Mouse (Mus musculus) forebrain, embryonic 10.5 days (tissue): Measurements from ENCODE around the gene Ano4. TPM values are rescaled to one million over a fixed set of nuclear protein-coding genes. Genes with fewer than 3 reads are reported as not detected.
"Not testable (repeated sequence)": the region's sequence is repeated elsewhere in the genome, so short reads cannot be mapped to it uniquely, and the experiment has no call there.

Experiments used
- DNase-seq: peaks from one replicate; pipeline ENCODE4 v3.0.0-alpha.2; 2017; ENCODE audit warnings: low spot score; ENCODE audit errors: extremely low spot score
- H3K27ac ChIP-seq: fragments of 300-500 bp; sonication (generic); 2 replicates; pipeline ENCODE4 v1.5.1; 2016; ENCODE audit warnings: mild to moderate bottlenecking
- H3K27me3 ChIP-seq: fragments of 300-500 bp; sonication (generic); 2 replicates; pipeline ENCODE4 v1.6.1; 2016; ENCODE audit warnings: mild to moderate bottlenecking; ENCODE audit not compliant: poor library complexity, severe bottlenecking
- H3K36me3 ChIP-seq: fragments of 300-500 bp; sonication (generic); replicated peaks from 2 replicates; pipeline ENCODE4 v1.6.1; 2016; ENCODE audit warnings: mild to moderate bottlenecking, moderate library complexity
- H3K4me1 ChIP-seq: fragments of 300-500 bp; sonication (generic); 2 replicates; pipeline ENCODE4 v1.6.1; 2016
- H3K4me3 ChIP-seq: fragments of 300-500 bp; sonication (generic); 2 replicates; pipeline ENCODE4 v1.5.1; 2016; ENCODE audit warnings: mild to moderate bottlenecking, moderate library complexity
- H3K9me3 ChIP-seq: fragments of 300-500 bp; sonication (generic); 2 replicates; pipeline ENCODE4 v1.6.1; 2016; ENCODE audit warnings: mild to moderate bottlenecking, moderate library complexity
- WGBS: fragments of 180-500 bp; shearing (Covaris S2); methylation state at CpG from one replicate; pipeline ENCODE4 v1.1.7; 2016; 5-methylcytosine and 5-hydroxymethylcytosine counted together
- polyA plus RNA-seq: library from polyadenylated mRNA; unstranded; fragments of >200 nt; fragmentation: Nextera tagmentation; extraction: Ambion mirVana; gene quantifications from 2 replicates; pipeline ENCODE4 v1.2.1, GENCODE M21; 2016

Gene Ano4
- polyA plus RNA-seq, 1 experiment from 2014 or later = 0.41 TPM

- 81% methylated on average over 4 of the region's 4 CpGs for WGBS
- Histone ChIP-seq H3K4me3 (no peak overlapping the region), H3K9me3 (no peaks in the 10 kb centered on the region), H3K27ac (no peak overlapping the region), H3K27me3 (no peaks in the 10 kb centered on the region), H3K36me3 (no peaks in the 10 kb centered on the region), H3K4me1 (no peaks in the 10 kb centered on the region)
- DNase-seq = no peak
Measured at GRCm38 (mm10) chr10:89098183-89098582, 246.4 kb downstream of the Ano4 start.

DNA sequence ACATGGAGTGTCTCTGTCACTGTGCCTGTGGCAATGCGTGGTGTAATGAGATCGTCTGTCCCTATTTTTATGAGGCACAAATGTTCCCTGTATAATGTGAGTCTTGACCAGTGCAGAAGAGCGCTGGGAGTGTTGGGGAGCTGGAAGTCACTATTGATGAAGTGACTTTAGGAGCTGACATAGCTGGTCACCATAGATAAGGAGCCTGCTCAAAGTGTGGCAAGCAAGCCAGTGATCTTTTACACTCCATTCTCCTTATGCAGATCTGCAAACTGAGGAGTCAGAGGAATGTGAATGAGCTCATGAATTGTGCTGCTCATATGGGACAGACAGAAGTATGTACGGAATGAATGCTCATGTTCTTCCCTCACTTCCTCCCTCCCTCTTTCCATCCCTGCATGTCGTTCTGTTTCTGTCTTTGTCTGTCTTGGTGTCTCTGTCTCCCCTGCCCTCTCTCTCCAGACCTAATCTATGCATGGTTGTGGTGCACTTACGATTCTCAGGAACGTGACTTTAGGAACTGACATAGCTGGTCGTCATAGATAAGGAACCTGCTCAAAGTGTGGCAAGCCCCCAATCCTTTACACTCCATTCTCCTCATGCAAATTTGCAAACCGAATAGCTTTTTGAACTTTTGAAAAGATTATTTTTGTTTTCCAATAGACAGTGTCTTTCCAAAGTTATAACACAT, 252.1 kb downstream of the Ano4 start:
- no peaks in the 10 kb centered on the region for H3K36me3 ChIP-seq
- no peak overlapping the region for H3K27ac ChIP-seq
- H3K4me3 ChIP-seq = no peak overlapping the region
- no peaks in the 10 kb centered on the region for H3K4me1 ChIP-seq
- DNase-seq = no peak
- H3K9me3 ChIP-seq = no peaks in the 10 kb centered on the region
- H3K27me3 ChIP-seq = no peaks in the 10 kb centered on the region
- WGBS = 82% methylated on average over 9 of the region's 9 CpGs

GRCm38 (mm10) chr10:89077447-89077846, 267.1 kb downstream of the Ano4 start:
- 92% methylated on average over 5 of the region's 5 CpGs for WGBS
- no peaks in the 10 kb centered on the region for H3K27me3 ChIP-seq
- no peaks in the 10 kb centered on the region for H3K4me1 ChIP-seq
- no peak overlapping the region for H3K27ac ChIP-seq
- no peaks in the 10 kb centered on the region for H3K36me3 ChIP-seq
- no peak for DNase-seq
- H3K9me3 ChIP-seq = no peaks in the 10 kb centered on the region
- no peak overlapping the region for H3K4me3 ChIP-seq

DNA sequence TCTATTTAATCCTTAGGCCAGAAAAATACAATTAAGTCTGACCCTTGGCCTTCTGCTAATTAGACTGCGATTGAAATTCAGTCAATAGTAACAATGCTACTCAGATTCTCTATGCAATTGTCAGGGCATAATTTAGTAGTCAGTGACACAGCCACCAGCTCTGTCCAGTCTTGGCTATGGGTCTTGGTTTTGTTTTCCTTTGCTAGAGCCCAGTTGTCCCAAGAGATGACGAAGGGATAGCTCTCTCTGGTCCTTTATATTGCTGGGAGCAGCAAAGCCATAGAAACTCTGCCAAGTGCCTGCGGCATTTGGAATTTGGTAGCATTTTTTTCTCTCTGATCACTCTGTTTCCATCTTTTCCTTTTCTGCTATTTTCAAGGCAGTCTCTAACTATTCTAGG, 288.7 kb downstream of the Ano4 start:
- H3K4me3 ChIP-seq = no peak overlapping the region
- 77% methylated on average over 3 of the region's 3 CpGs for WGBS
- no peak overlapping the region for H3K27ac ChIP-seq
- H3K9me3 ChIP-seq = no peaks in the 10 kb centered on the region; the same call in 1 of the 2 replicates
- DNase-seq = no peak
- no peaks in the 10 kb centered on the region for H3K36me3 ChIP-seq
- H3K27me3 ChIP-seq = no peaks in the 10 kb centered on the region
- H3K4me1 ChIP-seq = no peaks in the 10 kb centered on the region

- 93% methylated on average over 12 of the region's 12 CpGs for WGBS
- DNase-seq, H3K9me3 ChIP-seq, H3K27ac ChIP-seq, H3K27me3 ChIP-seq, H3K4me1 ChIP-seq, H3K36me3 ChIP-seq, H3K4me3 ChIP-seq: not testable (repeated sequence)
Measured at GRCm38 (mm10) chr10:89044921-89045320, 299.6 kb downstream of the Ano4 start.

- no peak for DNase-seq
- Histone ChIP-seq H3K36me3 (no peaks in the 10 kb centered on the region), H3K4me3 (no peak overlapping the region), H3K4me1 (no peaks in the 10 kb centered on the region), H3K9me3 (no peaks in the 10 kb centered on the region), H3K27me3 (no peaks in the 10 kb centered on the region), H3K27ac (no peak overlapping the region)
- whole genome bisulfite sequencing = 91% methylated on average over 1 of the region's 1 CpGs
Measured at GRCm38 (mm10) chr10:89044166-89044565, 300.4 kb downstream of the Ano4 start.

DNA sequence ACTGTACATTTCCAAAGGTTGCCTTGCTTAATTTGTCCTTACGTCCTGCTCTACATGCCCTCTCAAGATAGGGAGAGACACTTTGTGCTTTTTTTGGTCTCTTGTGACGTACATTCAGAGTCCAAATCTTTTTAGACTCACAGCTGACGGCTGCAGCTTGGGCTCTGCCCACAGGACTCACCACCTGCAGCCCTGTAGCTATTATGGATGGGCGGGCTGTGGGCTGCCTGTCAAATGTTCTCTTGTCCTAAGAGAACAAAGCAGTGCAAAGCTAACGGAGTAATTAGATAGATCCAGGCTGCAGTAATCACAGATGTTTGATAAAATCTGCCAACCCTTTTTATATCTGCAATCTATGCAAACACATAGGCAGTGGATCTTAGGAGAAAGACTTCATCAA, 325.6 kb downstream of the Ano4 start:
- WGBS = 64% methylated on average over 5 of the region's 5 CpGs
- no peaks in the 10 kb centered on the region for H3K27me3 ChIP-seq

GRCm38 (mm10) chr10:89008303-89008702, 336.3 kb downstream of the Ano4 start:
- H3K4me1 ChIP-seq = no peaks in the 10 kb centered on the region
- H3K27ac ChIP-seq = no peak overlapping the region
- H3K9me3 ChIP-seq = no peaks in the 10 kb centered on the region
- H3K4me3 ChIP-seq = no peak overlapping the region
- 86% methylated on average over 1 of the region's 1 CpGs for WGBS
- no peak for DNase-seq
- no peaks in the 10 kb centered on the region for H3K27me3 ChIP-seq
- H3K36me3 ChIP-seq = no peaks in the 10 kb centered on the region

More for the DNA sequence above, 325.6 kb downstream of the Ano4 start:
- no peak overlapping the region for H3K4me3 ChIP-seq
- no peaks in the 10 kb centered on the region for H3K36me3 ChIP-seq
- no peak overlapping the region for H3K27ac ChIP-seq
- H3K9me3 ChIP-seq = no peaks in the 10 kb centered on the region
- no peak for DNase-seq
- H3K4me1 ChIP-seq = no peaks in the 10 kb centered on the region

GRCm38 (mm10) chr10:89004518-89004917, 340.0 kb downstream of the Ano4 start:
- no peak overlapping the region for H3K27ac ChIP-seq
- H3K4me3 ChIP-seq = no peak overlapping the region
- H3K36me3 ChIP-seq = no peaks in the 10 kb centered on the region
- WGBS = 93% methylated on average over 3 of the region's 3 CpGs
- no peaks in the 10 kb centered on the region for H3K27me3 ChIP-seq
- no peaks in the 10 kb centered on the region for H3K9me3 ChIP-seq
- DNase-seq = no peak
- no peaks in the 10 kb centered on the region for H3K4me1 ChIP-seq

- no peak for DNase-seq
- Histone ChIP-seq H3K27ac (no peak overlapping the region), H3K36me3 (no peaks in the 10 kb centered on the region), H3K4me1 (no peaks in the 10 kb centered on the region), H3K27me3 (no peaks in the 10 kb centered on the region), H3K9me3 (no peaks in the 10 kb centered on the region), H3K4me3 (no peak overlapping the region)
- WGBS = 70% methylated on average over 6 of the region's 6 CpGs
Measured at GRCm38 (mm10) chr10:88986925-88987324, 357.6 kb downstream of the Ano4 start.

DNA sequence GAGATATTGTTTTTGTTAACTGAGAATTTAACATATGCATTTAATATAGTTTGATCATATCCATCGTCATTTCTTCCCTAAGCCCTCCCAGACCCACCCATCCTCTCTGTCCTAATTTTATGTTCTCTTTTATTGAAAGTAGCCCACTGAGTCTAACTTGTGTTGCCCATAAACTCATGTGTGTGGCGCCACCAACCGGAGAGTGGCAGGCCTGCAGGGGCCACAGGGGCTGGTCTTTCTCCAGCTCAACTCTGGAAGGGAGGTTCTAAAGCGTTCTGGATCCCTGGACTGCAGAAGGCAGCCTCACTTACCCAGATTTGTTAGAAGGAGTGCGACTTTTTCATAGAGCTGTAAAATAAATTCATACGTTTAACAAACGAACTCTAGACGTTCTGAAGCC, 361.1 kb downstream of the Ano4 start:
- Histone ChIP-seq H3K4me3 (no peak overlapping the region), H3K9me3 (no peaks in the 10 kb centered on the region), H3K27me3 (no peaks in the 10 kb centered on the region), H3K36me3 (no peaks in the 10 kb centered on the region), H3K27ac (no peak overlapping the region), H3K4me1 (no peaks in the 10 kb centered on the region)
- whole genome bisulfite sequencing = 33% methylated on average over 8 of the region's 8 CpGs
- peak; percentile 21 for DNase-seq

DNA sequence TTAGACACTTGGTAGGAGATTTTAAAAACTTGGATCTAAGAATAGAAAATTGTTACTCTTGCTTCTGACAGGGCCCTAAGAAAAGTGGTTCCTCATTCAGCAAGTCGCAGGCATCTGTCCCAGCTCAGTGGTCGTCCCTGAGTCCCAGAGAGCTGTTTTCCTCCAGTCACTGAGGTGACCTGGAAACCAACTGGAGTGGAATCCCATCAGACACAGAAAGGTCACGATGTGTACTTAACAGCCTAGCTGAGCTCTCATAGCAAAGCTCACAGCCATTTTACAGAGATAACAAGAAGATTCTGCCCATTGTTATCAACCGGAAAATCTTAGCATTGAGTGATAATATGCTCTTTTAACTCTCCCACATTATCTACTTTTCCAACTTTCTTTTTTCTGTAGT, 365.1 kb downstream of the Ano4 start:
- Histone ChIP-seq H3K4me1 (no peaks in the 10 kb centered on the region), H3K36me3 (no peaks in the 10 kb centered on the region), H3K4me3 (no peak overlapping the region), H3K27me3 (no peaks in the 10 kb centered on the region), H3K9me3 (no peaks in the 10 kb centered on the region), H3K27ac (no peak overlapping the region)
- no peak for DNase-seq
- WGBS = 80% methylated on average over 4 of the region's 4 CpGs

- no peaks in the 10 kb centered on the region for H3K9me3 ChIP-seq
- H3K36me3 ChIP-seq = no peaks in the 10 kb centered on the region
- no peak for DNase-seq
- H3K27ac ChIP-seq = no peak overlapping the region
- no peaks in the 10 kb centered on the region for H3K4me1 ChIP-seq
- WGBS = 83% methylated on average over 6 of the region's 6 CpGs
- H3K27me3 ChIP-seq = no peaks in the 10 kb centered on the region
- H3K4me3 ChIP-seq = no peak overlapping the region
Measured at GRCm38 (mm10) chr10:88978932-88979331, 365.6 kb downstream of the Ano4 start.
